Mouse (Mus musculus): ENCODE results near the gene Rims4.

Rims4 gene

DNA sequence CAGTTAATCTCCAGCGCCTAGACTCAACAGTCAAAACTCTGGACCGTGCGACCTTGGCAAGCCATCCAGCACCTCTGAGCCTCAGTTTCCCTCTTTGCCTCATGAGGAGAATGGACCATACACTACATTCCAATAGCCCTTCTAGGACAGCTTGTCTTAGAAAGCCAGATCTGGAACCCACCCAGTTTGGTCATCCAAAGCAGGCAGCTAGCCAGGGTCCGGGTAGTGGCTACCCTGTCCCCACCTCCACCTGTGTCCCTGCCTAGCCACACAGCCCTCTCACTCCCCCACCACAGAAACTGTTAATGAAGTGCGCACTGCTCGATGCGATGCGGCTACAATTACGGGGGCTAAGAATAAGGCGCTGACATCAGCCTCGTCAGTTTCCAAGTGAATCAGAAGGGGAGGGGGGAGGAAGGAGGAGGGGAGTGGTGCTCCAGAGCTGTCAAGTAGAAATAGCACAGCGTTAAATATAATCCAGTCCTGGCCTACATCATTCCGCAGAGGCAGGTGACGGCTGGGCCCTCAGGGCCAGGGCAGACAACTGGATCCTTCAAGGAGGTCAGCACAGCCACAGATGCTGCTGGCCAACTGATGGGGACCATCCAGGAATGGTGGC is 6.5 kb downstream of the Rims4 start:
- DNase-seq (ENCODE audit: low read depth, low spot score): no peak

DNA sequence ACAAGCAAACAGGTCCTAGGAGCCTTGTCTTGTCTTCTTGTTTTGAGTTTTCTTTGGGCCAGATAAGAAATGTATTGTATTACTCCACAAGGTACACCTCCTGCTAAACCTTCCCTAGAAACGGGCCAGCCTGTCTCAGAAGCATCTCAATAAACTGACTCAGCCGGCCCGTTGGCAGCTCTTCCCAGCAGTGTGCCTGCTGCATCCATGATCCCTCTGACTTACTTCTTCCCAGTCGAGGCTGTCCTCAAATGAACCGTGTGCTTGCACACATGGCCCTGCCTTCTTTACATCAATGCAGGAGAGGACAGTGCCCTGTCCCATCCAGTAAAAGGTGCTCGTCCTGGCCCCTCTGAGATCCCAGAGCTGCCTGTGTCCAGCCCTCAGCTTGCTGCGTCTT is 8.9 kb downstream of the Rims4 start:
- no peak for DNase-seq (ENCODE audit: low read depth, low spot score)

GRCm38 (mm10) chr2:163907131-163907530 is 11.4 kb downstream of the Rims4 start:
- peak; percentile 25 for DNase-seq (ENCODE audit: low read depth, low spot score)

- no peak for DNase-seq (ENCODE audit: low read depth, low spot score)
Measured at GRCm38 (mm10) chr2:163904323-163904722, 14.2 kb downstream of the Rims4 start.

- no peak for DNase-seq (ENCODE audit: low read depth, low spot score)
Measured at GRCm38 (mm10) chr2:163903461-163903860, 15.0 kb downstream of the Rims4 start.

- no peak for DNase-seq (ENCODE audit: low read depth, low spot score)
Measured at GRCm38 (mm10) chr2:163902448-163902847, 16.0 kb downstream of the Rims4 start.

DNA sequence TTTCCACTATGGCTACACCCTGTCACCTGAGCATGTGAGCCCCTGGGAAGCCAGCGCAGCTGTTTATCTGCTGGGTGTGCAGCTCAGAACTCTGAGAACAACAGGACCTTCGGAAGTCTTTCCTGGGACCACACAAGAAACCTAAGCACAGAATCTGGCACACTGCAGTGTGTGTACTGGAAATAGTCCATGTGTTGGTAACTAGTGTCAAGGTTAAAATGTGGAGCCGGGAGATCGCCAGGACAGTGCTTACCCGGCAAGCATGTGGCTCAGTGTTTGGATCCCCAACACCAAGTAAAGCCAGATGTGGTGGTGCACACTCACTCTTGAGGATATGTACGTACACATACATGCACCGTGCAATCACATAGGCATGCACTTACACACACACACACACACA is 17.4 kb downstream of the Rims4 start:
- no peak for DNase-seq (ENCODE audit: low read depth, low spot score)

GRCm38 (mm10) chr2:163899910-163900411 is 18.5 kb downstream of the Rims4 start:
- no peak for DNase-seq (ENCODE audit: low read depth, low spot score)

DNA sequence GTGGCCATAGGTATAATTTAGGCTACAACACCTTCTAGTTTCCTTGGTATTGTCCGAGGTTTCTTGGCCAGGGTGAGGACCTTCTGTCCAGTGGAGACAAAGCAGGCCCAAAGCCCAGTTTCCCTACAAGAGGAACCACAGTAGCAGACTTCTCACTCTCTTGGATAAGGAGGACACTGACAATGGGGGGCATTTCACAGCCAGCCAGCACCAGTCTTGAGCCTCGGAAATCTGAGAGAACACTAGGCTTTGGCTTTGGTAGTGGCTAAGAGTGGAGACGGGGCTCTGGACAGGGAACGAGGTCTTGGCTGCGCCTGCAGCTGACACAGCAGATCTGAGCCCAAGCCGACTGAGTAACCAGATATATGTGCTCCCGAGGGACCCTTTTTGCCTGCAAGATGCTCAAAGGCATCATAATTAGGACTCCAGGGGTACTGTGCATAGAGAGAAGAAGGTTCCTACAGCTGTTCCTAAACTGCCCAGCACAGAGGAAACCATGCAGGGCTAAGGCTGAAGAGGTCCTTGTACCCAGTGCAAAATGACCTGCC is 20.4 kb downstream of the Rims4 start:
- no peak for DNase-seq (ENCODE audit: low read depth, low spot score)

DNA sequence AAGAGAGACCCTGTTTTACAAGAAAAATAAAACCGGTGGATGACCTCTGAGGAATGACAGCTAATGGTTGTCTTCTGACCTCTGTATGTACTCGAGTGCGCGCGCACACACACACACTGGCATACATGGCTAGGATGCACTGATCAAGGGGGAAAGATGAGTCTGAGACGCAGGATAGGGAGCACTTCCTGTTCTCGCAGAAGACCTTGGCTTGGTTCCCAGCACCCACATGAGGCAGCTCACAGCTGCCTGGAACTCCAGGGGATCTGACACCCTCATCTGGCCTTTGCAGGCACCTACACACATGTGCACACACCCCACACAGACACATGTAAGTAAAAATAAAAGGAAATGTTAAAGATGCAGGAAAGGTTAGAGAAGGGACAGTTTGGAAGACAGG is 21.5 kb downstream of the Rims4 start:
- no peak for DNase-seq (ENCODE audit: low read depth, low spot score)

DNA sequence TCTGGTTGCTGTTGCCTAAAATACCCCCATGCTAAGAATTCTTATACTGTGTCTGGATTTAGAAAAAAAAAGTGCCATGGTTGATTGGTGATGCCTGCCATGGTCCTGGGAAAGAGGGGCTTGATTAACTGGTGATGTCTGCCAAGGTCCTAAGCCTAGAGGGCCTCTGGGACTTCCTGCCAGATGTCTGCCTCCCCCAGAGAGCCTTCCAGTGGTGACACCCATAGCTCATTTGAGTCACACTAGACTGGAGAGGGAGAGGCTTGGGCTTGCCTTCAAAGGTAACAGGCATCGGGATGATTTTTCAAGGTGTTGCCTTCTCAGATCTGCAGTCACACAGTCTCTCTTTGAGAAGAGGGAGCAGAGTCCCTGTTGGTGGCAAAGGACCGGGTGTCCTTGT is 23.3 kb downstream of the Rims4 start:
- DNase-seq (ENCODE audit: low read depth, low spot score): no peak

DNA sequence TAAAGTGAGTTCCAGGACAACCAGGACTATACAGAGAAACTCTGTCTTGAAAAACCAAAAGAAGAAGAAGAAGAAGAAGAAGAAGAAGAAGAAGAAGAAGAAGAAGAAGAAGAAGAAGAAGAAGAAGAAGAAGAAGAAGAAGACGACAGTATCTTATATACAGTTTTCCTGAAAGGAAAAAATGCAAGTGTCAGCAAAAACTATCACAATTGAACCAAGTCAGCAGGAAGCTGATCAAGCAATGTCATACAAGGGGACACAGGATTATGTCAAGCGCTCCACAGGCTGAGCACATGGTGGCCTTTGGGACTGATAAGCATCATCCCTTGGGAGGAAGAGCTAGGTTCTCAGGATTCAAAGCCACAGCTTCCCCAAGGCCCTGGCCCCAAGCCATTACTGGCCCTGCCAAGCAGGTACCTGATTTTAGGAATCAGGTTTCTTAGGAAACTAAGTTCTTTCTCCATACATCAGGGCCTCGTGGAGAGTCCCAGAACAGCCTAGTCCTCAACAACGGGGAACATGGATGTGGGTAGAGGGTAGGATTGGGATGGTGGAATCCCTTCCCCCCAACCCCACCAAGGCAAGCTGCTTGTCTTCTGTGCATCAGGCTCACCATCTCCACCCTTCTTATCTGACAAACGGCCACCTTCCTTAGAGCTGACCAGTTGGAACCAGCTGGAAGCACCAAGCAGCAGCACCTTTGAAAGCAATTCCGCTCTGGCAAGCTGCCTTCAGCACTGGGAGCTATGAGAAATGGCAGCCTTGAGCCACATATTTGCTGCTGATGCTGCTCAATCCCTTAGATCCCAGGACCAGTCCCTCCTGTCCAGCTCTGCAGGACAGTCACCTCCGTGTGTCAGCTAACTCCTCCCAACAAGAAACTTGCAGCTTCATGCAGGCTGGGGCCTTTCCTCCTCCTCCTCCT is 24.8 kb downstream of the Rims4 start:
- no peak for DNase-seq (ENCODE audit: low read depth, low spot score)

DNA sequence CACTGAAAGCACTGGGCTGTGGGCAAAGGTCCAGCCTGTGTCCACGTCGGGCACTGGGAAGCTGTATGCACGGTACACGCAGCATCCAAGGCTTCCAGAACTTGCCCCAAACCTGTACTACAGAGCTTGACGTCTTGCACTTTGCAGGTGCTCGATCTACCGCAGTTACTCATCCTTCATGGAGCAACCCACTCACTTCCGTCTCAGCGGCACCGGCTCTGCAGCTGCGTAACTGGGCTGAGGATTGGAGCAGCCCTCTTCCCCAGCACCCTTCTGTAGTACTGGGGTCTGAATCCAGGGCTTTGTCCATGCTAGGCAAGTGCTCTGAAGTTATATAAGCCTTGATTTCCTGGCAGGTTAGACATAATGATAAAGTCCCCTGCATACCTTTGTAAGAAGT is 27.2 kb downstream of the Rims4 start:
- no peak for DNase-seq (ENCODE audit: low read depth, low spot score)

DNA sequence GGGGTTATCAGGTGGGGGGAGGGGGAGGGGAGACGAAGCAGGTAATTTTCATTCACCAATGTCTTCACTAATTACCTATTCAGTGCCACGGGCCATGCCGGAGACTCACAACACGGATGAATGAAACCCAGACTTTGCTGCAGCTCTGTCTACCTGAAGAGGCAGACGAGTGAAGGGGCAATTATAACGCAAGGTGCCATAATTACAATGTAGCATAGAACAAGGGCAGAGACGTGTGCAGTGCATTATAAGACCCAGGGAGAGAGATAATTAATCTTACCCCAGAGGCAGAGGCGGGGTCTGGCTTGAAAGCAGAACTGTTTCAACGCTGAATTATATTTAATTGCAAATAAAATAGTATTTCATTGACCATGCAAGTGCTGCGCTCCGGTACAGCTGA is 27.9 kb downstream of the Rims4 start:
- DNase-seq (ENCODE audit: low read depth, low spot score): no peak

DNA sequence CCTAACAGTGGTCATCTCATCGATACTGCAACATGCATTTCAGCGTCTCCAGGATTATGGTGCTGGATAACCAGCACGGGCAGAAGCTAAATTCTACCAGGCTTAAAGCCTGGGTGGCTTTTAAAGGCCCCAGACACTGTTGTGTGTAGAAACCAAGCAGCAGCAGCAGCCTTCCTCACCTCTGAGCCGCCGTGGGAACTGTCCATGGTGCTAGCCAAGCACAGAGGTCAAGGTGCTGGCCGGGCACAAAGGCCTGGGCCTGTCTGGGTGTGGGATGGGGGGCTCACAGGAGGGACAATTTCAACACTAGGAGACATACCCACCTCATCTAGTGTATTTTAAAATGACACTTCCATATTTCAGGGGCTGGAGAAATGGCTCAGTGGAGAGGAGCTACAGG is 29.1 kb downstream of the Rims4 start:
- peak; percentile 26 for DNase-seq (ENCODE audit: low read depth, low spot score)

- DNase-seq (ENCODE audit: low read depth, low spot score): no peak
Measured at GRCm38 (mm10) chr2:163882859-163883652, 35.4 kb downstream of the Rims4 start.

- DNase-seq (ENCODE audit: low read depth, low spot score): no peak
Measured at GRCm38 (mm10) chr2:163880891-163881290, 37.6 kb downstream of the Rims4 start.

GRCm38 (mm10) chr2:163876830-163877498 is 41.5 kb downstream of the Rims4 start:
- DNase-seq (ENCODE audit: low read depth, low spot score): no peak

GRCm38 (mm10) chr2:163875484-163875883 is 43.0 kb downstream of the Rims4 start:
- peak; percentile 16 for DNase-seq (ENCODE audit: low read depth, low spot score)

DNA sequence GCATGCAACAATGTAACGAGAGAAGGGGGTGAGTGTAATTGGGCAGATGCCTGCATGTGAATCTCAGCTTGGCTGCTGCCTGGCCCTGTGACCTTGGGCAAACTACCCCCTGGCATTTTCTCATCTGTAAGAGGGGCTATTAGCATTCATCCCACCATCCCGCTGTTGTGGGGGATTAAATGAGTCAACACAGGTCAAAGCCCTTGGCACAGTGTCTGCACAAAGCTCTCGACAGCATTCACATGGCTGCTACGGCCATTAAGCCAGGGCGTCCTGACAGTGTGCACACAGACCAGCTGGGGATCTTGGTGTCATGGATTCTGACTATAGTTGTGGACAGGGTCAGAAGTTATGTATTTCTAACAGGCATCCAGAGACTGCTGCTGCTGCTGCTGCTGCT is 43.6 kb downstream of the Rims4 start:
- no peak for DNase-seq (ENCODE audit: low read depth, low spot score)

GRCm38 (mm10) chr2:163871906-163872305 is 46.6 kb downstream of the Rims4 start:
- no peak for DNase-seq (ENCODE audit: low read depth, low spot score)

Measured in 3T3-L1 (cell line).